Mouse (Mus musculus): ENCODE measurements around the gene D5Ertd579e.

GRCm38 (mm10) chr5:36564530-36564929 lies 131.3 kb downstream of the D5Ertd579e start:
- TF ChIP-seq CTCF (IDR thresholded peaks at IDR 0.05; ENCODE audit: low read depth, low read length) (no peak), POLR2A (IDR thresholded peaks at IDR 0.05; ENCODE audit: borderline replicate concordance, low read depth, low read length) (no peak)
